Mouse (Mus musculus): Measurements from ENCODE around the gene Flywch1. TPM values are rescaled to one million over a fixed set of nuclear protein-coding genes. Genes with fewer than 3 reads are reported as not detected.

Flywch1 gene
- polyA plus RNA-seq, 1 experiment from 2014 or later, result 95.6 TPM

DNA sequence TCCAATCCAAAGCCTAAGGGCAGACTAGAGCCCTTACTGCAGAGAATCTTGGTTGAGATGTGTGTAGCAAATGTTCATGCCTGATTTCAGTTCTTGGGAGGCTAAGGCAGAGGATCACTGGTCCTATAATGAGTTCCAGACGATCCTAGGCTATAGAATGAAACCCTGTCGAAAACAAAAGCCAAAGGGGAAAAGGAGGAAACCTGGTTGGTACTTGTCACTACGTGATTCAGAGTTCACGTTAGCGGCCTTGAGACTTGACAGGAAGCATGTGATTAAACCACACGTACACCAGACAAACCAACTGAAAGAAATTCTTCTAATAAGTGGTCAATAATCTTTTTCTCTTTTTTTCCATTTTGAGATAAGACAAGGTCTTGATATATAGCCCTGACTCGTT is 25.9 kb upstream of the Flywch1 start:
- no peak for ATAC-seq (ENCODE audit: insufficient number of reproducible peaks, insufficient read depth, low FRiP score, low TSS enrichment, low read depth)
- no peak overlapping the region for H3K4me2 ChIP-seq
- peaks cover 6% of the 10 kb centered on the region; the same call in 1 of the 2 replicates for H3K4me1 ChIP-seq
- H3K36me3 ChIP-seq, result no peaks in the 10 kb centered on the region
- H3K27ac ChIP-seq, result no peak overlapping the region
- H3K27me3 ChIP-seq, result no peaks in the 10 kb centered on the region
- WGBS, result 27% methylated on average over 7 of the region's 7 CpGs
- H3K9me3 ChIP-seq, result no peaks in the 10 kb centered on the region
- no peak overlapping the region for H3K9ac ChIP-seq
- H3K4me3 ChIP-seq, result no peak overlapping the region

DNA sequence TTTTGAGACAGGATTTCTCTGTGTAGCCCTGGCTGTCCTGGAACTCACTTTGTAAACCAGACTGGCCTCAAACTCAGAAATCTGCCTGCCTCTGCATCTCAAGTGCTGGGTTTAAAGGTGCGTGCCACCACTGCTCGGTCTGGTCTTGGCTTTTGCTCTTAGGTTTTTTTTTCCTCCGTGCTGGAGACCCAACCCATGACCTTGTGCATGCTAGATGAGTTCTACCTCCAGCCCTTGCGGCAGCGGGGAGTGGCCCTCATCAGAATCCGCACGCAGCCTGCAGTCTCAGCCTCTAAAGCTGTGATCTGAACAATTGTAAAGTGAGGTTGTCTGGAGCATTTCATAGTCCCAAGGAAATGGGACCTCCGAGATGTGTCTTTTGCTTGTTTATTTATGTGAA is 23.9 kb upstream of the Flywch1 start:
- no peak overlapping the region for H3K9ac ChIP-seq
- H3K4me3 ChIP-seq, result no peak overlapping the region
- no peak for ATAC-seq (ENCODE audit: insufficient number of reproducible peaks, insufficient read depth, low FRiP score, low TSS enrichment, low read depth)
- H3K27ac ChIP-seq, result no peak overlapping the region
- no peak overlapping the region for H3K4me2 ChIP-seq
- no peaks in the 10 kb centered on the region for H3K27me3 ChIP-seq
- H3K4me1 ChIP-seq, result peaks cover 12% of the 10 kb centered on the region
- 95% methylated on average over 8 of the region's 8 CpGs for WGBS
- H3K36me3 ChIP-seq, result no peaks in the 10 kb centered on the region
- no peaks in the 10 kb centered on the region for H3K9me3 ChIP-seq

DNA sequence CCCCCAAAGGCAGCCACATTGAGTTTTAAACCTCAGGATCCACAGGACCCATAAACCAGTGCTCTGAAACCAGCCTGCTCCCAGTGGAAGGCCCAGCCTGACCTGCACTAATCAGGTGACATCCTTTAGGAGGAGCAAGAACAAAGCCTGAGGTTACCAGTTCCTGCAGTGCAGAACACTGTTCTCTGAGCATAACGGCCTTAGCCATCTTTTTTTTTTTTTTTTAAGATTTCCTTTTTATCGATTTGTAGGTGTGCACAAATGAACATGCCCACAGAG is 19.6 kb upstream of the Flywch1 start:
- Histone ChIP-seq H3K27ac (peak overlapping the region; percentile 90; the same call in 1 of the 2 replicates), H3K4me2 (peak overlapping the region; percentile 68), H3K27me3 (no peaks in the 10 kb centered on the region), H3K4me1 (peaks cover 18% of the 10 kb centered on the region), H3K9me3 (no peaks in the 10 kb centered on the region), H3K36me3 (no peaks in the 10 kb centered on the region), H3K9ac (peak overlapping the region; percentile 84), H3K4me3 (peak overlapping the region; percentile 55)
- 34% methylated on average over 2 of the region's 2 CpGs for WGBS
- ATAC-seq (ENCODE audit: insufficient number of reproducible peaks, insufficient read depth, low FRiP score, low TSS enrichment, low read depth), result no peak

DNA sequence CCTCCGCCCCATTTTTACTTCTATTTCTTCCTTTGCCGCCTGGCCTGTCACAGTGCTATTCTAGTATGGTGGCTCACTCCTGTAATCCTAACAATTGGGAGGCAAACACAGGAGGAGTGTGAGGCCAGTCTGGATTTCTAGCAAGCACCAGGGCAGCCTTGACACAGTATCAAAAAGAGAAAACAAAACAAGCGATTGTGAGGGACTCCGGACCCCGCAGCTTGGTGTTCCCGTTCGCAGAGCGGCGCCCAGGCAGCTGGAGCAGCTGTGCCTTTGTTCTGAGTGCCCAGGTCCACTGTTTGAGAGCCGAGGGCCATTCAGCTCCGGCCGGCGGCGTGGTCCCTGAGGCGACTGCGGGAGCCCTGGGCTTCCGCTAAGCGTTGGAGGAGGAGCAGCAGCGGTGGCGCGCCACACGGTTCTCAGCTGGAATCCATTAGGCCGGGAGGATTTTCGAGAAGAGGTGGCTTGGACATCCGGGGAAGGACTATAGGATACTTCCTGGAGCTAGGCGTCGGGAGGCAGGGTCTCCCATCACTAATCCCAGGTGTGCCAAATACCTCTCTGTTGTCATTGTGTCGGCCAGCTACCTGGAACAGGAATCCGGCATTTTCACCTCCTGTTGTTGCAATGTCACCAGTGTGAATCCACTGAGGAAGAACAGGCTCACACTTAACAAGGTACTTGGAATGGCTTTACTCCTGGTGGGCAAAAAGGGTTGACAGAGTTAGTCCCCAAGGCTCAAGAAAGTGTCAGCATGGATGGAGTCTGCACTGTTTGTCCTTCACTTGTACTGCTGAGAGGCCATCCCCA is 19.1 kb upstream of the Flywch1 start, which contains the start of gene Srrm2:
TSS of gene Srrm2 (plus strand) at position 264 of the 810 bp plus-strand sequence.
- ATAC-seq (ENCODE audit: insufficient number of reproducible peaks, insufficient read depth, low FRiP score, low TSS enrichment, low read depth), result no peak
- WGBS, result 1% methylated on average over 29 of the region's 29 CpGs
- Histone ChIP-seq H3K4me1 (peaks cover 22% of the 10 kb centered on the region), H3K36me3 (no peaks in the 10 kb centered on the region), H3K4me3 (peak within 1 kb of the TSS; percentile 55), H3K4me2 (peak within 1 kb of the TSS; percentile 68), H3K27me3 (no peaks in the 10 kb centered on the region), H3K27ac (peak within 1 kb of the TSS; percentile 90), H3K9ac (peak within 1 kb of the TSS; percentile 84), H3K9me3 (no peaks in the 10 kb centered on the region)

DNA sequence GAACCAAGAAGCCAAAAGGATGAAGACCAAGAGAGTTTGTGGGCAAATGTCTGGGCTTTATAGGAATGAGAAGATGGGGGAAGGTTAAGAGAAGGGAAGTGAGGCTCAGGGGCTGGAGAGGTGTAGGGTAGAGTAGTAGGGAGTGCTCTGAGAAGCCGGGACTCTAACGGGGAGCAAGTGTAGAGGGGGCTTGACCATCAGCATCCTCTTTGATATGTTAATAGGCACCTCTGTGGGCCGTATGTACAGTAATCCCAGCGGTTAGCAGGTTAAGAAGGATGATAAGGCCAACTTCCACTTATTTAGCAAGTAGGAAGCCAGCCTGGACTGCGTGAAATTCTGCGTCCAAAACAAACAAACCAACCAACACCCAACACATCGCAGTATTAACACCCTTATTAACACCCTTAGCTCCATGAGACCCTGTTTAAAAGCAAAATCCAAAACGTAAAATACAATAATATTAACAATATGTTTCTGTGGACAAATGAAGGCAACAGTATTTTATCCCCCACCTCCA is 18.4 kb upstream of the Flywch1 start:
- ATAC-seq (ENCODE audit: insufficient number of reproducible peaks, insufficient read depth, low FRiP score, low TSS enrichment, low read depth), result no peak
- H3K9ac ChIP-seq, result peak overlapping the region; percentile 84
- peak overlapping the region; percentile 55 for H3K4me3 ChIP-seq
- H3K4me2 ChIP-seq, result peak overlapping the region; percentile 68
- H3K36me3 ChIP-seq, result no peaks in the 10 kb centered on the region
- no peaks in the 10 kb centered on the region for H3K27me3 ChIP-seq
- no peaks in the 10 kb centered on the region for H3K9me3 ChIP-seq
- H3K27ac ChIP-seq, result peak overlapping the region; percentile 90
- peaks cover 27% of the 10 kb centered on the region for H3K4me1 ChIP-seq
- WGBS, result 14% methylated on average over 8 of the region's 8 CpGs

DNA sequence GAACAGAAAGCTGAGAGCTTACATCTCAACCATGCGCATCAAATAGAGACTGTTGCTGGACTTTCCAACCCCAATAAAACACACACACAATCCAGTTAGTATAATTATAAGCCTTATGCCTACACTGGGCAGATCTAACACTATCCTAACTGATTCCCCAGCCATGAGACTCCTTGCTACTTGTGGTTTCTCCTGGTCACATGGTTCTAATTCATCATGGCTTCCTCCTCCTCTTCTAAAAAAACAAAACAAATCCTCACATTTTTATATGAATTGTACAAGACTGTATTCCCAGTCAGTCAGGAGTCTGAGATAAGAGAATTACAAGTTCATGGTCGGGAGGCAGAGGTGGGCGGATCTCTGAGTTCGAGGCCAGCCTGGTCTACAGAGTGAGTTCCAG is 17.6 kb upstream of the Flywch1 start:
- no peak overlapping the region for H3K27ac ChIP-seq
- H3K27me3 ChIP-seq, result no peaks in the 10 kb centered on the region
- ATAC-seq (ENCODE audit: insufficient number of reproducible peaks, insufficient read depth, low FRiP score, low TSS enrichment, low read depth), result no peak
- H3K9ac ChIP-seq, result no peak overlapping the region
- H3K36me3 ChIP-seq, result no peaks in the 10 kb centered on the region
- H3K4me3 ChIP-seq, result no peak overlapping the region
- 76% methylated on average over 4 of the region's 4 CpGs for WGBS
- peaks cover 27% of the 10 kb centered on the region for H3K4me1 ChIP-seq
- no peaks in the 10 kb centered on the region for H3K9me3 ChIP-seq
- no peak overlapping the region for H3K4me2 ChIP-seq

DNA sequence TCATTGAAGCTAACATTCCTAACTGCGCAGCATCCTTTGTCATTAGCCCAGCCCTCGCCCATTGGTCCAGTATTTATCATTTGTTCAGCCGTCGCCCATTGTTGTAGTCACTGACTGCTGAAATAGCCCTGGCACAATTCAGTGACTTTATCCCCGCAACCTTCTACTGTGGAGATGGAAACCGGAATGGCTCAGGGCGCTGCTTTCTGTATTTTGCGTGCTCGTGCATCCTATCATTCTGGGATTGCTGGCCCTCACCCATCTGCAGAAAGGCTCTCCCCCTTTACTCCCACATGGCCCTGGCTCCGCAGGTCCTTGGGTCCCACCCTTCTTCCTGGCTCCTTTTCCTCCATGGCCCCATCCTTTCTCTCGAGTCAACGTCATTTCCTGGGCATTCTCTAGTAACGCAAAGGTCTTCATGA is 15.1 kb upstream of the Flywch1 start:
- Histone ChIP-seq H3K36me3 (no peaks in the 10 kb centered on the region), H3K9ac (peak overlapping the region; percentile 84), H3K9me3 (no peaks in the 10 kb centered on the region), H3K27me3 (no peaks in the 10 kb centered on the region), H3K4me1 (peaks cover 27% of the 10 kb centered on the region), H3K4me2 (peak overlapping the region; percentile 79), H3K27ac (0 out of 2 replicates have a peak overlapping the region, but pooled peaks have one; percentile 34), H3K4me3 (peak overlapping the region; percentile 66)
- ATAC-seq (ENCODE audit: insufficient number of reproducible peaks, insufficient read depth, low FRiP score, low TSS enrichment, low read depth), result no peak
- 13% methylated on average over 13 of the region's 13 CpGs for WGBS

DNA sequence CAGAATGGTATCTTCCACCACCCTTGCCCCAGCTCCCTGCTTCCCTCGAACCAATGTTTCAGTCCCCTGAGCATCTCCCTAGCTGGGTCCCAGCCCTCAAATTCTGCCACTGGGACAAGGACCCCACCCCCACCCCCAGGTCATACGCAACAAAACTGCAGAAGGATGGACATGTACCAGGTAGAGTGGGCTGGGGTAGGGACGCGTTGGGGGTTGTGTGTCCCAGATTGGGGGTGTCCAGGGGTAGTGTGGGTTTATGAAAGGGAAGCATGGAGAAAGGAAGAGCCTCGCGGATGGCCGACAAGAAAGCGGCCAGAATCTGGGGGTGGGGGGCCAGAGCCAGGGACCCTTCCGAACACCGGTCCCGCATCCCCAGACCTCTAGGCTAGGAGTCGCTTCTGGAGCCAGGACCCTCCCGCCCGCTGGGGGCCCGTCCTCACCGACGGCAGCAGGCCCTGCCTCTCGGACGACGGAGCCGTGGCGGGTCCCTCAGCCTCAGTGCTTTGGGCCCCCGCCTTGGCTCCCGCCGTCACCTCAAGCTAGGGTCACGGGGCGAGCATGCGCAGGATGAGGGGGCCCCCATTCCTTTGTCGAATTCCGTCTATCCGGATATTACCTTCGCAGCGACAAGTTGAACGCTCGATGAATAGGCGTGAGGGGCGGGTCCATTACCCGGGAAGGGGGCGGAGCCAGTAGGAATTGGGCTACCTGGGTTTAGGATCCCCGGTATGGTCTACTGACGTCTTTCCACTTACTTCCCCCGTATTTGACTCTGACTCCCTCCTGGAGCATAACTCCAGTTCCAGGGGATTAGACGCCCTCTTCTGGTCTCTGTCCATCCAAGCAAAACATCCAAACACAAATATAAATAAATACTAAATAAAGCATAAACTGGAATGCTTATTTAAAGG is 14.4 kb upstream of the Flywch1 start, which contains the start of gene Flywch2:
TSS of gene Flywch2 (minus strand) at position 521 of the 911 bp plus-strand sequence.
- peak within 1 kb of the TSS; percentile 69 for H3K27ac ChIP-seq
- H3K4me2 ChIP-seq, result peak within 1 kb of the TSS; percentile 79
- H3K4me3 ChIP-seq, result peak within 1 kb of the TSS; percentile 66
- peak; percentile 86 for ATAC-seq (ENCODE audit: insufficient number of reproducible peaks, insufficient read depth, low FRiP score, low TSS enrichment, low read depth)
- H3K4me1 ChIP-seq, result peaks cover 21% of the 10 kb centered on the region
- peak within 1 kb of the TSS; percentile 84 for H3K9ac ChIP-seq
- H3K27me3 ChIP-seq, result no peaks in the 10 kb centered on the region
- no peaks in the 10 kb centered on the region for H3K9me3 ChIP-seq
- WGBS, result 3% methylated on average over 43 of the region's 43 CpGs
- H3K36me3 ChIP-seq, result no peaks in the 10 kb centered on the region

DNA sequence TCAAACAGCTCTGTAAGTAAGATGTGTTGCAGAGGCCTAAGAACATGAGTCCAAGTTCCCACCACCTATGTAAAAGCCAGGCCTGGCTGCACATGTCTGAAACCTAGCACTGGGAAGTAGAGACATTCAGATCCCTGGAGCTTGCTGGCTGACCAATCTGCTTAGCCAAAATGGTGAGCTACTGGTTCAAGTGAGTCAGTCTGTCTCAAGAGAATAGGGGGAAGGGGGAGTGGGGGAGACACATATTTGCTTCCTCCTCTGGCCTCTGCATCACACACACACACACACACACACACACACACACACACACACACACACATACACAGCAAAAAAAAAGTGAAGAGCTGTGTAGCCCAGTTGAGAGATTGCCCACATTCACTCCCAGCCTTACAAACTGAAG is 11.9 kb upstream of the Flywch1 start:
- no peak overlapping the region for H3K4me2 ChIP-seq
- H3K27ac ChIP-seq, result no peak overlapping the region
- H3K27me3 ChIP-seq, result no peaks in the 10 kb centered on the region
- peaks cover 12% of the 10 kb centered on the region for H3K36me3 ChIP-seq
- no peak overlapping the region for H3K4me3 ChIP-seq
- peaks cover 13% of the 10 kb centered on the region for H3K4me1 ChIP-seq
- H3K9ac ChIP-seq, result no peak overlapping the region
- no peaks in the 10 kb centered on the region for H3K9me3 ChIP-seq
- ATAC-seq (ENCODE audit: insufficient number of reproducible peaks, insufficient read depth, low FRiP score, low TSS enrichment, low read depth), result no peak

DNA sequence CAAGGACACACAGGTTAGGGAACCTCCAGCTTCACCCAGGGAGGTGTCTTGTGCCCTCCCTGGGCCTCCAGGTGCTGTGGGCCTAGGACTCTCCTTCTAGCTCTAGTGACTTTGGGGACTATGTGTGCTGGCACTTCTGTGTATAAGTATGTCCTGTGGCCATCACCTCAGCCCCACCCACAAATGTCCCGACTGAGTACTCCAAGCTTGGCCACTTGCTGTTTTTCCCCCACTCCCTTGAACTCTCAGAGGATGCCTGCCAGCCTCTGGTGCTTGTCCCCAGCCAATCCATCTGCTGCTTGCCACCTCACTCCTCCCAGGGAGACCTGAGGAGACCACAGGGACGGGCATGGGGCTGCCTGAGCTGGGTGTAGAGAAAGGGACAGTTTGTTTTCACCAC is 7.0 kb upstream of the Flywch1 start:
- H3K27me3 ChIP-seq, result no peaks in the 10 kb centered on the region
- no peaks in the 10 kb centered on the region for H3K4me1 ChIP-seq
- H3K9me3 ChIP-seq, result no peaks in the 10 kb centered on the region
- H3K9ac ChIP-seq, result no peak overlapping the region
- no peak overlapping the region for H3K4me3 ChIP-seq
- WGBS, result 63% methylated on average over 2 of the region's 2 CpGs
- no peak overlapping the region for H3K4me2 ChIP-seq
- peaks cover 17% of the 10 kb centered on the region for H3K36me3 ChIP-seq
- no peak overlapping the region for H3K27ac ChIP-seq
- ATAC-seq (ENCODE audit: insufficient number of reproducible peaks, insufficient read depth, low FRiP score, low TSS enrichment, low read depth), result no peak

DNA sequence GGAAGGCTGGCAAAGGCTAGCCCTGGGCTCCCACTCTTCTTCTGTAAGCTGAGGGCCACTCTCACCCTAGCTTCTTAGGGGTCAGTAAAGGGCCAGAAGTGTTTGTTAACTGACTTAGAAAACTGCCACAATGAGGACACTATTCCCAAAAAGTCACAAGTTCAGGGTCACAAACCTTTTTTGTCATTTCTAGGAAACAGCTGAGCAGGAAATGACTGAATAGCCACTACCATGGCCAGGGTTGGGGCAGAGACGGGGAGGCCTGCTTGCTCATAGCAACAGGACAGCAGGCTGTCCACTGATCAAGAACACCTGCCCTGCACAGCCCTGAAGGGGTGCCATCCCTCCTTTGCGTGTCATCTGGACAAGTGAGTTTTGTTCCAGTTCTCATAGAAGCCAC is 5.7 kb upstream of the Flywch1 start:
- 72% methylated on average over 2 of the region's 2 CpGs for WGBS
- no peaks in the 10 kb centered on the region for H3K9me3 ChIP-seq
- H3K9ac ChIP-seq, result no peak overlapping the region
- H3K4me1 ChIP-seq, result no peaks in the 10 kb centered on the region
- no peaks in the 10 kb centered on the region for H3K27me3 ChIP-seq
- H3K36me3 ChIP-seq, result peaks cover 17% of the 10 kb centered on the region
- H3K4me3 ChIP-seq, result no peak overlapping the region
- no peak for ATAC-seq (ENCODE audit: insufficient number of reproducible peaks, insufficient read depth, low FRiP score, low TSS enrichment, low read depth)
- no peak overlapping the region for H3K27ac ChIP-seq
- no peak overlapping the region for H3K4me2 ChIP-seq

All from embryonic facial prominence, embryonic 13.5 days (tissue).